Comparison of ENCODE assay signal across 10 mouse cellular contexts in the genomic region with DNA sequence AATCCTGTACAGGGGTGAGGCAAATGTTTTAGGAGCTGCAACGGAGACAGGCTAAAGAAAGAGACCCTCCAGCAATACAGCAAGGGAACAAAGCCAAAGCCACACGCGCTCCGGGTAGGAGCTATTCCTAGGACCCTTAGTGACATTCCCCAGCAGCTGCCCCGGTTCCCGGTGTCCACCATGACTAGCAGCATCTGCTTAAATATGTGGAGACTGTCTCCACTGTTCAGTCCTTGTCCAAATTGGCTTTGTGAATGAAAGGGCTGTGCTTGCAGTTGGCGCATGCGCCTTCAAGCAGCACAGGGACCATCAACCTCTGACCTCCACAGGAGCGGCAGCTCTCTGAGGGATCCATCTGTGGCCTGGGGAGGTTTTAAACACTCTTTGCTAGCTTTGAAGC. TPM values are rescaled to one million over a fixed set of nuclear protein-coding genes. Genes with fewer than 3 reads are reported as not detected.
DNase-seq lines count a peak whose midpoint lies in the region; ATAC-seq and TF ChIP-seq lines count a peak whose summit lies in the region.
"Had no signal": no experiment of that assay in that cellular context is flagged by ENCODE, and none has a peak within 500 bp of the region (broad histone marks: within the 10 kb centered on the region; RNA-seq: fewer than 3 reads in every experiment).

No protein-coding gene starts in this region.

- TF ChIP-seq POLR2A in kidney, adult 2 months (IDR thresholded peaks at IDR 0.05; ENCODE audit: low read depth, low read length): no peak
- no peak for TF ChIP-seq POLR2A in limb, embryonic 14.5 days (IDR thresholded peaks at IDR 0.05; ENCODE audit: borderline replicate concordance, extremely low read depth, insufficient read depth, insufficient read length)
- TF ChIP-seq POLR2A in thymus, adult 2 months (IDR thresholded peaks at IDR 0.05; ENCODE audit: control insufficient read depth, extremely low read depth, insufficient read depth, low read length, poor library complexity): no peak

- H3K4me3 ChIP-seq in kidney, adult 2 months (ENCODE audit: insufficient read depth, low read depth, low read length): no peak overlapping the region
- no peak overlapping the region for H3K4me3 ChIP-seq in forebrain, embryonic 16.5 days (replicated peaks; ENCODE audit: low read length)
- H3K4me3 ChIP-seq in limb, embryonic 14.5 days (replicated peaks; ENCODE audit: low read length): no peak overlapping the region
- no peak overlapping the region for H3K4me3 ChIP-seq in neural tube, embryonic 12.5 days
- H3K4me3 ChIP-seq in thymus, adult 2 months (ENCODE audit: control insufficient read depth, insufficient read depth, low read length): no peak overlapping the region
- H3K4me3 ChIP-seq: embryonic facial prominence, embryonic 13.5 days had no signal

- no peak for ATAC-seq in forebrain, embryonic 16.5 days
- peak; percentile 7; the same call in 1 of the 2 replicates for ATAC-seq in limb, embryonic 14.5 days (ENCODE audit: low FRiP score, low read depth)
- ATAC-seq in neural tube, embryonic 12.5 days (ENCODE audit: low FRiP score, low read depth): no peak

- H3K9me3 ChIP-seq in forebrain, embryonic 16.5 days (ENCODE audit: control insufficient read depth, low read length): no peaks in the 10 kb centered on the region
- no peaks in the 10 kb centered on the region for H3K9me3 ChIP-seq in limb, embryonic 14.5 days (ENCODE audit: control insufficient read depth, low read length)
- H3K9me3 ChIP-seq in neural tube, embryonic 12.5 days: no peaks in the 10 kb centered on the region
- H3K9me3 ChIP-seq: embryonic facial prominence, embryonic 13.5 days had no signal

- WGBS in kidney, adult 2 months: 47% methylated on average over 9 of the region's 9 CpGs
- WGBS in forebrain, embryonic 16.5 days: 28% methylated on average over 9 of the region's 9 CpGs
- WGBS in limb, embryonic 14.5 days: 58% methylated on average over 9 of the region's 9 CpGs
- 29% methylated on average over 9 of the region's 9 CpGs for WGBS in neural tube, embryonic 12.5 days
- 92% methylated on average over 9 of the region's 9 CpGs for WGBS in thymus, adult 2 months

- H3K27me3 ChIP-seq in kidney, adult 2 months (replicated peaks; ENCODE audit: control insufficient read depth, insufficient read depth, low read length): no peaks in the 10 kb centered on the region
- H3K27me3 ChIP-seq in forebrain, embryonic 16.5 days (replicated peaks; ENCODE audit: control insufficient read depth, insufficient read depth, low read length): no peaks in the 10 kb centered on the region
- H3K27me3 ChIP-seq in limb, embryonic 14.5 days (ENCODE audit: control insufficient read depth, insufficient read depth, low read length): no peaks in the 10 kb centered on the region
- H3K27me3 ChIP-seq in neural tube, embryonic 12.5 days (replicated peaks): peaks cover 6% of the 10 kb centered on the region
- no peaks in the 10 kb centered on the region for H3K27me3 ChIP-seq in thymus, adult 2 months (ENCODE audit: control insufficient read depth, insufficient read depth, low read length)
- H3K27me3 ChIP-seq: embryonic facial prominence, embryonic 13.5 days had no signal

- no peak overlapping the region for H3K4me2 ChIP-seq in forebrain, embryonic 16.5 days (ENCODE audit: low read length)
- H3K4me2 ChIP-seq in limb, embryonic 14.5 days (replicated peaks; ENCODE audit: low read depth, low read length, severe bottlenecking): no peak overlapping the region
- peak overlapping the region; percentile 30; the same call in 1 of the 2 replicates for H3K4me2 ChIP-seq in neural tube, embryonic 12.5 days (replicated peaks)
- H3K4me2 ChIP-seq: embryonic facial prominence, embryonic 13.5 days had no signal

- H3K36me3 ChIP-seq in kidney, adult 2 months (ENCODE audit: control insufficient read depth, insufficient read depth, low read length): no peaks in the 10 kb centered on the region
- no peaks in the 10 kb centered on the region for H3K36me3 ChIP-seq in forebrain, embryonic 16.5 days (ENCODE audit: control insufficient read depth, insufficient read depth)
- no peaks in the 10 kb centered on the region for H3K36me3 ChIP-seq in limb, embryonic 14.5 days (ENCODE audit: control insufficient read depth, insufficient read depth, low read length)
- no peaks in the 10 kb centered on the region for H3K36me3 ChIP-seq in neural tube, embryonic 12.5 days
- no peaks in the 10 kb centered on the region for H3K36me3 ChIP-seq in thymus, adult 2 months (ENCODE audit: control insufficient read depth, insufficient read depth, low read length)
- H3K36me3 ChIP-seq: embryonic facial prominence, embryonic 13.5 days had no signal

- H3K27ac ChIP-seq in kidney, adult 2 months (ENCODE audit: insufficient read depth, low read depth, low read length): no peak overlapping the region
- H3K27ac ChIP-seq in forebrain, embryonic 16.5 days (ENCODE audit: low read length): no peak overlapping the region
- no peak overlapping the region for H3K27ac ChIP-seq in limb, embryonic 14.5 days (replicated peaks; ENCODE audit: low read depth, low read length)
- H3K27ac ChIP-seq in neural tube, embryonic 12.5 days: no peak overlapping the region
- no peak overlapping the region for H3K27ac ChIP-seq in thymus, adult 2 months (ENCODE audit: control insufficient read depth, insufficient read depth, low read length)
- H3K27ac ChIP-seq: embryonic facial prominence, embryonic 13.5 days had no signal

- DNase-seq in kidney, adult 2 months: peak; percentile 32
- no peak for DNase-seq in kidney, adult 8-10 months
- no peak for DNase-seq in limb, embryonic 14.5 days (ENCODE audit: low spot score)
- no peak for DNase-seq in thymus, adult 2 months
- DNase-seq in thymus, postnatal 4 days: no peak
- DNase-seq in thymus, postnatal 14 days: no peak
- DNase-seq: lung, adult 2 months had no signal

- peaks cover 16% of the 10 kb centered on the region for H3K4me1 ChIP-seq in kidney, adult 2 months (ENCODE audit: control insufficient read depth, insufficient read depth, low read length)
- 0 out of 2 replicates have a peak, but pooled peaks cover 8% of the 10 kb centered on the region for H3K4me1 ChIP-seq in forebrain, embryonic 16.5 days (replicated peaks; ENCODE audit: control insufficient read depth, insufficient read depth, low read length)
- H3K4me1 ChIP-seq in limb, embryonic 14.5 days (ENCODE audit: control insufficient read depth, insufficient read depth, low read length): peaks cover 19% of the 10 kb centered on the region
- peaks cover 6% of the 10 kb centered on the region for H3K4me1 ChIP-seq in neural tube, embryonic 12.5 days
- peaks cover 2% of the 10 kb centered on the region; the same call in 1 of the 2 replicates for H3K4me1 ChIP-seq in thymus, adult 2 months (replicated peaks; ENCODE audit: control insufficient read depth, insufficient read depth, low read length)

- TF ChIP-seq CTCF in kidney, adult 2 months (conservative IDR thresholded peaks at IDR 0.05; ENCODE audit: insufficient read depth, insufficient read length, low read depth, low read length): no peak
- TF ChIP-seq CTCF in thymus, adult 2 months (IDR thresholded peaks at IDR 0.05; ENCODE audit: borderline replicate concordance, control insufficient read depth, extremely low read depth, insufficient read depth, low read length, poor library complexity): no peak

- H3K9ac ChIP-seq in forebrain, embryonic 16.5 days (replicated peaks; ENCODE audit: low read depth, low read length): peak overlapping the region; percentile 18; the same call in 1 of the 2 replicates
- H3K9ac ChIP-seq in limb, embryonic 14.5 days (ENCODE audit: low read depth, low read length, severe bottlenecking): no peak overlapping the region
- no peak overlapping the region for H3K9ac ChIP-seq in neural tube, embryonic 12.5 days
- H3K9ac ChIP-seq: embryonic facial prominence, embryonic 13.5 days had no signal

RNA-seq across cellular contexts. Expression of a gene that starts 41.9 kb away (rescaled TPM):
- 17.6 and 21.4 TPM in 2 replicates for polyA plus RNA-seq in kidney, adult 2 months (2012; rRNA removed)
- 28.4 and 39.7 TPM in 2 replicates for polyA plus RNA-seq in forebrain, embryonic 16.5 days (2015; fragmentation: Nextera tagmentation; extraction: Ambion mirVana)
- polyA plus RNA-seq in limb, embryonic 14.5 days (2012; rRNA removed): 87.3 and 105 TPM in 2 replicates
- polyA plus RNA-seq in limb, embryonic 14.5 days (2014; fragmentation: Nextera tagmentation; extraction: Ambion mirVana): 107 and 112 TPM in 2 replicates
- 53.6 and 59.5 TPM in 2 replicates for polyA plus RNA-seq in neural tube, embryonic 12.5 days (2016; fragmentation: Nextera tagmentation; extraction: Ambion mirVana)
- 4.2 and 4.7 TPM in 2 replicates for polyA plus RNA-seq in thymus, adult 2 months (2012; rRNA removed)
